Mouse (Mus musculus): ENCODE measurements at regions not wholly inside any gene's neighbourhood (a gene's known extent, or its start where the extent isn't known, plus 50 kb on each side); places are given as distances from the start of the nearest gene placed in this dataset.

DNA sequence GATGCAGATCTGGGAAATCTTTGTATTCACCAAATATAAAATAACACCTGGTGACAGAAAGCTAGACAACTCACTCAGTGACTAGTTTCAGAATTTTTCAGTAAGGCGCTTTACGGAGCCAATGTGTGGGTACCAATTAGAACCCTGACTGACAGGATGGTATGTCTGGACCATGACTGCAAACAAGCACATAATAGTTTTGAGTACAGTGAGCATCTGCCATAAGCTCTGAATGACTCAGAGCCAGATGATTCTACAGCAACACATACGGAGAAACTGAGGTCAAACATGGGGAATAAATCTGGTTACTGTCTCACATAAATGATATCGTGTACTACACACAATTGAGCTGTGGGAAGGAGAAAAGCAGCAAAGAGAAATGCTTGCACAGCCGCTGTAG lies 339.9 kb upstream of the Slc24a5 start:
- TF ChIP-seq CTCF (IDR thresholded peaks at IDR 0.05; ENCODE audit: low read depth), result no peak
- no peak for TF ChIP-seq EP300 (optimal IDR thresholded peaks at IDR 0.05)
